Mouse (Mus musculus) liver, embryonic 12.5 days (tissue): ENCODE measurements around the gene Gm14296. TPM values are rescaled to one million over a fixed set of nuclear protein-coding genes. Genes with fewer than 3 reads are reported as not detected.
"Not testable (repeated sequence)": the region's sequence is repeated elsewhere in the genome, so short reads cannot be mapped to it uniquely, and the experiment has no call there.

Source experiments
- ATAC-seq: fragments of 200-750 bp; cut with Nextera tagmentation; 2 replicates; pipeline ENCODE4 v1.8.0; 2017; ENCODE audit warnings: moderate number of reproducible peaks, mild to moderate bottlenecking, moderate library complexity
- H3K27ac ChIP-seq: fragments of 300-500 bp; sonication (generic); 2 replicates; pipeline ENCODE4 v1.5.1; 2016; ENCODE audit warnings: mild to moderate bottlenecking
- H3K27me3 ChIP-seq: fragments of 300-500 bp; sonication (generic); replicated peaks from 2 replicates; pipeline ENCODE4 v1.6.1; 2016; ENCODE audit warnings: mild to moderate bottlenecking, moderate library complexity
- H3K36me3 ChIP-seq: fragments of 300-500 bp; sonication (generic); 2 replicates; pipeline ENCODE4 v1.6.1; 2016; ENCODE audit warnings: mild to moderate bottlenecking, moderate library complexity
- H3K4me1 ChIP-seq: fragments of 300-500 bp; sonication (generic); 2 replicates; pipeline ENCODE4 v1.6.1; 2016
- H3K4me2 ChIP-seq: fragments of 300-500 bp; sonication (generic); 2 replicates; pipeline ENCODE4 v1.6.1; 2016; ENCODE audit warnings: mild to moderate bottlenecking, moderate library complexity
- H3K4me3 ChIP-seq: fragments of 300-500 bp; sonication (generic); 2 replicates; pipeline ENCODE4 v1.5.1; 2016; ENCODE audit warnings: mild to moderate bottlenecking, moderate library complexity
- H3K9ac ChIP-seq: fragments of 300-500 bp; sonication (generic); 2 replicates; pipeline ENCODE4 v1.6.1; 2016; ENCODE audit warnings: mild to moderate bottlenecking, moderate library complexity
- H3K9me3 ChIP-seq: fragments of 300-500 bp; sonication (generic); replicated peaks from 2 replicates; pipeline ENCODE4 v1.6.1; 2016; ENCODE audit warnings: mild to moderate bottlenecking, moderate library complexity
- whole genome bisulfite sequencing: fragments of 180-500 bp; shearing (Covaris S2); methylation state at CpG from one replicate; pipeline ENCODE4 v1.1.7; 2016; ENCODE audit not compliant: insufficient replicate concordance; 5-methylcytosine and 5-hydroxymethylcytosine counted together
- polyA plus RNA-seq: library from polyadenylated mRNA; unstranded; fragments of >200 nt; fragmentation: Nextera tagmentation; extraction: Ambion mirVana; gene quantifications from 2 replicates; pipeline ENCODE4 v1.2.1, GENCODE M21; 2016

The Gm14296 gene
- polyA plus RNA-seq: 1.9 and 2.7 TPM in 2 replicates

DNA sequence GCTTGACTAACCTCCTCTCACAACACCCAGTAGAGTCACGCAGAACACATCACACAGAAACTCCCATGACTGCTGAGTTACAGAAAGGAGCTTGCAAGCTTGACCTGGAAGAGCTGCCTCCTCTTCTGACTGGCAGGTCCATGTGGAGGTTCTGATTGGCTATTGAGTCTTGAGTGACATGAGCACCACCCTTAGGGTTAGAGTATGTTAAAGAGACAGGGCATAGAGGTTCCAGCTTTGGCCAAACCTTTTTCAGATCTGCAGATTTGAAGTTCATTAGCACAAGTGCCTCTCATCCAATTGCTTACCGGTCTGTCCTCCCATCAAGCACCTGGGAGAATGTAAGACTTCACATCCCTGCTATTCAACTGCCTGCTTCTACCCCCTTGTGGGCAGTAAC is at the start of gene Gm14296:
Gene Gm14296, minus strand, starts transcription at position 101 of the 400 bp plus-strand sequence.
- not testable (repeated sequence) for H3K4me1 ChIP-seq, H3K9me3 ChIP-seq, ATAC-seq, H3K36me3 ChIP-seq, H3K27me3 ChIP-seq, H3K4me2 ChIP-seq, H3K4me3 ChIP-seq, H3K27ac ChIP-seq, H3K9ac ChIP-seq
- WGBS: no CpG with 5 or more reads among the region's 2 CpGs

DNA sequence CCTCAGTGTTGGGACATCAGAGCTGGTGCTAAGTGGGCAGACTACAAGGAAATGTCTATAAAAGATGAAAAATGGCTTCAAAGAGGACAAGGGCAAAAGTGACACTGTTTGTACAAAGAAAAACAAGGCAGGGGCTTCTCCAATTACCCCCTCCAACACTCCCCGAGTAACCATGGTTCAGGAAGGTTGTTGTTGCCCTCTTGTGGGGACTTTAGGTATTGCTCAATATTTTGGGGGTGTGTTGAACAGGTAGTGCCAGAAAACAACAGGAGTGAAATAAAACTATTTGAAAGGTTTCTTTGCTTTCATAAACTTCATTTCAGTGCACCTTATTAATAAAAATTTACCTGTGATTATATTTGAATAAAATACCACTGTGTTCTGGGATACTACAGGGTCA is 22.1 kb downstream of the Gm14296 start:
- not testable (repeated sequence) for H3K27me3 ChIP-seq, H3K4me1 ChIP-seq, H3K27ac ChIP-seq, H3K36me3 ChIP-seq, H3K9ac ChIP-seq, ATAC-seq, H3K4me3 ChIP-seq, H3K9me3 ChIP-seq, H3K4me2 ChIP-seq
- no CpG with 5 or more reads among the region's 1 CpGs for WGBS

Other genes with a start within 250 kb of the Gm14296 start
- 7.4 and 7.8 TPM in 2 replicates for gene Gm14305, start 219.5 kb downstream of the Gm14296 start, polyA plus RNA-seq
- 4.4 and 6.4 TPM in 2 replicates for gene Gm14295, start 129.2 kb downstream of the Gm14296 start, polyA plus RNA-seq
- gene Gm14408, start 96.7 kb downstream of the Gm14296 start, polyA plus RNA-seq: not detected in 2 replicates
- 3.7 and 4.3 TPM in 2 replicates for gene Gm14419, start 73.1 kb upstream of the Gm14296 start, polyA plus RNA-seq
- gene Gm14401, start 146.5 kb upstream of the Gm14296 start, polyA plus RNA-seq: not detected in 2 replicates